Mouse (Mus musculus) ES-Bruce4 (cell line): Measurements from ENCODE around the gene Ipo4.

Source experiments
- CTCF ChIP-seq: IDR thresholded peaks from one replicate; pipeline ENCODE4 v1.8.1; 2011; ENCODE audit warnings: low read depth, low read length
- POLR2A ChIP-seq: IDR thresholded peaks from one replicate; pipeline ENCODE4 v1.8.1; 2011; ENCODE audit warnings: low read length; ENCODE audit not compliant: insufficient read depth

DNA sequence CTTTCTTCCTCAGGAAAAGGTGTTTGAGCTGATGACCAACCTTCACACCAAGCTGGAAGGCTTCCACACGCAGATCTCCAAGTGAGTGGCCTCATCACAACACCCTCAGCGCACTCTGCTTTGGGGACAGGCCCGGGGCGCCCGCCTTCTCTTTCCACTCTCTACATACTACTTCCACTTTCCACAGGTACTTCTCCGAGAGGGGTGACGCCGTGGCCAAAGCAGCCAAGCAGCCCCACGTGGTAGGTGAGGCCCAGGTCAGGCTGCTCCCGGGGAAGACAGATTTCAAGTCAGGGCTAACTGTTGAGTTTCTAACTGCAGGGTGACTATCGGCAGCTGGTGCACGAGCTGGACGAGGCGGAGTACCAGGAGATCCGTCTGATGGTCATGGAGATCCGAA lies 55.0 kb downstream of the Ipo4 start:
- TF ChIP-seq CTCF (no peak), POLR2A (no peak)
